Mouse (Mus musculus): ENCODE results near the gene Mup5. TPM values are rescaled to one million over a fixed set of nuclear protein-coding genes. Genes with fewer than 3 reads are reported as not detected.
"Not testable (repeated sequence)": the region's sequence is repeated elsewhere in the genome, so short reads cannot be mapped to it uniquely, and the experiment has no call there.

Mup5 gene
- polyA plus RNA-seq, 1 experiment from 2014 or later = not detected

GRCm38 (mm10) chr4:61808926-61809325 is 26.1 kb downstream of the Mup5 start:
- H3K27me3 ChIP-seq (replicated peaks); H3K27ac ChIP-seq (ENCODE audit: poor library complexity, severe bottlenecking); H3K36me3 ChIP-seq; H3K4me2 ChIP-seq; H3K9ac ChIP-seq; H3K4me3 ChIP-seq; H3K4me1 ChIP-seq (replicated peaks); H3K9me3 ChIP-seq (replicated peaks); ATAC-seq (ENCODE audit: insufficient number of reproducible peaks, low FRiP score): not testable (repeated sequence)
- WGBS = 82% methylated on average over 3 of the region's 3 CpGs

- H3K36me3 ChIP-seq; H3K9me3 ChIP-seq (replicated peaks); ATAC-seq (ENCODE audit: insufficient number of reproducible peaks, low FRiP score); H3K27me3 ChIP-seq (replicated peaks); H3K4me3 ChIP-seq; H3K27ac ChIP-seq (ENCODE audit: poor library complexity, severe bottlenecking); H3K4me2 ChIP-seq; H3K4me1 ChIP-seq (replicated peaks); H3K9ac ChIP-seq: not testable (repeated sequence)
- WGBS = 90% methylated on average over 1 of the region's 1 CpGs
These were observed 45.3 kb downstream of the Mup5 start for GRCm38 (mm10) chr4:61789699-61790098.

- not testable (repeated sequence) for ATAC-seq (ENCODE audit: insufficient number of reproducible peaks, low FRiP score); H3K9me3 ChIP-seq (replicated peaks); H3K27me3 ChIP-seq (replicated peaks); H3K36me3 ChIP-seq; H3K27ac ChIP-seq (ENCODE audit: poor library complexity, severe bottlenecking); H3K4me1 ChIP-seq (replicated peaks); H3K4me3 ChIP-seq; H3K9ac ChIP-seq; H3K4me2 ChIP-seq
- WGBS = 82% methylated on average over 1 of the region's 1 CpGs
These were observed 50.8 kb downstream of the Mup5 start for GRCm38 (mm10) chr4:61784231-61784630.

GRCm38 (mm10) chr4:61782169-61782568 is 52.9 kb downstream of the Mup5 start, which contains the start of gene Mup19:
Mup19 (minus strand) TSS chr4:61782269.
- H3K27me3 ChIP-seq (replicated peaks); H3K4me1 ChIP-seq (replicated peaks); ATAC-seq (ENCODE audit: insufficient number of reproducible peaks, low FRiP score); H3K4me3 ChIP-seq; H3K9ac ChIP-seq; H3K9me3 ChIP-seq (replicated peaks); H3K4me2 ChIP-seq; H3K36me3 ChIP-seq; H3K27ac ChIP-seq (ENCODE audit: poor library complexity, severe bottlenecking): not testable (repeated sequence)
- 86% methylated on average over 1 of the region's 5 CpGs for WGBS

Other genes with a start within 250 kb of the Mup5 start
- not detected in 2 replicates for gene Mup17, start 239.4 kb downstream of the Mup5 start, polyA plus RNA-seq (2016; fragmentation: Nextera tagmentation; extraction: Ambion mirVana)
- gene Mup18, start 161.1 kb downstream of the Mup5 start, polyA plus RNA-seq (2016; fragmentation: Nextera tagmentation; extraction: Ambion mirVana) = not detected in 2 replicates
- not detected in 2 replicates for gene Mup19, start 53.0 kb downstream of the Mup5 start, polyA plus RNA-seq (2016; fragmentation: Nextera tagmentation; extraction: Ambion mirVana)
- not detected in 2 replicates for gene Mup20, start 218.9 kb upstream of the Mup5 start, polyA plus RNA-seq (2016; fragmentation: Nextera tagmentation; extraction: Ambion mirVana)

Data from heart, embryonic 12.5 days (tissue).